In the genomic region with DNA sequence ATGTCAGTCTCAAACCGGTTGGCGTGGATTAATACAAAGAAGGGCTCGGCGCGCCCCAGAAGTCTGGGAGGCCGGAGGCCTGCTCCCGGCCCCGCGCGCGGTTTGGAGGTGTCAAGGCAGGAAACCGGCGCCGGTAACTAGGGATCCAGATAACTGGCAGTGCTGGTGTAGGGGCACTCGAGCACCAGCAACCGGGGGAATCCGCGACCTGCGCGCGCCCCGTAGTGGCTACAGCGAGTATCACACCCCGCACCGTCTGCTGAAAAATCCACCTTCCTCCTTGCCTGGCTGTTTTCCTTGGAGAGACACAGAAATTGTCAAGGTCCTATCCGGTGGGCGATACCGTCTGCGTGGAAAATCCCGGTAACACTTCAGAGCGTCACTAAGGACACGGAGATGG, we compare ENCODE assay signal across 8 mouse cellular contexts. TPM values are rescaled to one million over a fixed set of nuclear protein-coding genes. Genes with fewer than 3 reads are reported as not detected.
A peak's percentile ranks its signal among the peaks of the same experiment; 100 is the strongest.
DNase-seq lines count a peak whose midpoint lies in the region; ATAC-seq and TF ChIP-seq lines count a peak whose summit lies in the region.

No protein-coding gene starts in this region.

- no peak overlapping the region for H3K9ac ChIP-seq in hindbrain, embryonic 14.5 days

- no peaks in the 10 kb centered on the region for H3K36me3 ChIP-seq in hindbrain, embryonic 14.5 days (replicated peaks; ENCODE audit: control insufficient read depth, insufficient read depth)

- DNase-seq in Patski (ENCODE audit: low read depth, low spot score) = no peak
- peak; percentile 94 to 96 for DNase-seq in cerebellum, postnatal 10 days
- peak; percentile 90 to 95 for DNase-seq in frontal cortex, postnatal 36 days (ENCODE audit: low spot score in 2 of 2)
- peak; percentile 87 for DNase-seq in hindbrain, embryonic 14.5 days (ENCODE audit: low spot score)
- peak; percentile 81 to 98 for DNase-seq in layer of hippocampus, postnatal 25 days (ENCODE audit: extremely low spot score in 1 of 2, low spot score in 1 of 2)
- peak; percentile 88 for DNase-seq in lung, postnatal 10 days
- peak; percentile 83 for DNase-seq in ovary, postnatal 36 days (ENCODE audit: low spot score)
- DNase-seq in thymus, postnatal 36 days = peak; percentile 76 to 81

- peaks cover 29% of the 10 kb centered on the region for H3K4me1 ChIP-seq in hindbrain, embryonic 14.5 days (replicated peaks; ENCODE audit: control insufficient read depth, insufficient read depth, low read length)

- ATAC-seq in Patski = peak; percentile 33
- peak; percentile 54; the same call in 1 of the 2 replicates for ATAC-seq in hindbrain, embryonic 14.5 days (ENCODE audit: low FRiP score)

- POLR2A ChIA-PET in Patski (lab: Charles Lee) = no interaction called here

- H3K27me3 ChIP-seq in Patski = peaks cover 12% of the 10 kb centered on the region
- peaks cover 99% of the 10 kb centered on the region for H3K27me3 ChIP-seq in hindbrain, embryonic 14.5 days (ENCODE audit: control insufficient read depth, insufficient read depth, low read length)

- no peak for TF ChIP-seq CTCF in Patski (IDR thresholded peaks at IDR 0.05)

- no peak overlapping the region for H3K27ac ChIP-seq in hindbrain, embryonic 14.5 days

- in situ Hi-C loops in Patski (cut with MboI; ENCODE audit: low pct_unique_long_range_greater_than_20kb) = no loop called here

- H3K4me2 ChIP-seq in hindbrain, embryonic 14.5 days (replicated peaks) = peak overlapping the region; percentile 41

- no peak overlapping the region for H3K4me3 ChIP-seq in hindbrain, embryonic 14.5 days (replicated peaks; ENCODE audit: low read length)

- 1% methylated on average over 32 of the region's 32 CpGs for WGBS in hindbrain, embryonic 14.5 days

- no peaks in the 10 kb centered on the region for H3K9me3 ChIP-seq in hindbrain, embryonic 14.5 days (ENCODE audit: control insufficient read depth, low read length)

- CTCF ChIA-PET in Patski (lab: Charles Lee) = interaction anchor here (0.7 kb wide), 1 partner anchor 11 kb away, joined by 3 read pairs; no protein-coding TSS in a partner anchor

RNA-seq across cellular contexts. Expression of a gene that starts 5.2 kb away (rescaled TPM):
- not detected for polyA plus RNA-seq in Patski (2021)
- polyA plus RNA-seq in hindbrain, embryonic 14.5 days (2014; fragmentation: Nextera tagmentation; extraction: Ambion mirVana) = 0.59 and 0.64 TPM in 2 replicates
- total RNA-seq in layer of hippocampus, postnatal 25 days (2021) = 1,000 to 10,000 TPM; 1,586 to 1,599 TPM

RNA-seq across cellular contexts. Expression of a gene that starts 14.4 kb away (rescaled TPM):
- polyA plus RNA-seq in Patski (2021) = not detected
- 1.9 and 2.1 TPM in 2 replicates for polyA plus RNA-seq in hindbrain, embryonic 14.5 days (2014; fragmentation: Nextera tagmentation; extraction: Ambion mirVana)
- not detected for total RNA-seq in layer of hippocampus, postnatal 25 days (2021)

RNA-seq across cellular contexts. Expression of a gene that starts 26.1 kb away (rescaled TPM):
- polyA plus RNA-seq in Patski (2021) = not detected
- not detected in 2 replicates for polyA plus RNA-seq in hindbrain, embryonic 14.5 days (2014; fragmentation: Nextera tagmentation; extraction: Ambion mirVana)
- under 1 TPM; 0.31 to 0.37 TPM for total RNA-seq in layer of hippocampus, postnatal 25 days (2021)

RNA-seq across cellular contexts. Expression of a gene that starts 27.3 kb away (rescaled TPM):
- polyA plus RNA-seq in Patski (2021) = 89.5 TPM
- 59.0 and 65.3 TPM in 2 replicates for polyA plus RNA-seq in hindbrain, embryonic 14.5 days (2014; fragmentation: Nextera tagmentation; extraction: Ambion mirVana)
- total RNA-seq in layer of hippocampus, postnatal 25 days (2021) = 10 to 100 TPM; 51.2 to 51.3 TPM

RNA-seq across cellular contexts. Expression of a gene that starts 41.0 kb away (rescaled TPM):
- polyA plus RNA-seq in Patski (2021) = 136 TPM
- polyA plus RNA-seq in hindbrain, embryonic 14.5 days (2014; fragmentation: Nextera tagmentation; extraction: Ambion mirVana) = 77.2 and 84.7 TPM in 2 replicates
- total RNA-seq in layer of hippocampus, postnatal 25 days (2021) = 100 to 1,000 TPM; 759 to 832 TPM
